Comparison of ENCODE assay signal across 17 mouse cellular contexts in the genomic region with DNA sequence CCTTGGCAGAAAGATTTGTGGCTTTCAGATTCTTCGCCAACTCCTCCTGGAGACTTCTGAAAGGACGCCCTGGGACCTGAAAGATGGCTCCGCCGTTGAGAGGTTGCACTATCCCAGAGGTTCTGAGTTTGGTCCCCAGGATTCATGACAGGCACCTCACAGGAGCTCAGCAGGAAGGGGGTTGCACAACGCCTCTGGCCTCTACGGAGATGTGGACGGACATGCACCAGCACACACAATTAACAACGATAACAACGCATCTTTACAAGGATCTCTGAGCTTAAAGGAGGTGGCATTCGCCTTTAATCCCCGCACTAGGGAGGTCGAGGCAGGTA. TPM values are rescaled to one million over a fixed set of nuclear protein-coding genes. Genes with fewer than 3 reads are reported as not detected.
DNase-seq lines count a peak whose midpoint lies in the region; ATAC-seq lines count a peak whose summit lies in the region.
"Had no signal": no experiment of that assay in that cellular context is flagged by ENCODE, and none has a peak within 500 bp of the region (broad histone marks: within the 10 kb centered on the region; RNA-seq: fewer than 3 reads in every experiment).

No protein-coding gene starts in this region.

- peaks cover 49% of the 10 kb centered on the region for H3K4me1 ChIP-seq in kidney, embryonic 14.5 days (ENCODE audit: control insufficient read depth, insufficient read depth, low read length)
- peaks cover 66% of the 10 kb centered on the region for H3K4me1 ChIP-seq in limb, embryonic 10.5 days
- H3K4me1 ChIP-seq in stomach, embryonic 14.5 days (ENCODE audit: control insufficient read depth, insufficient read depth, low read length) = peaks cover 28% of the 10 kb centered on the region
- no peaks in the 10 kb centered on the region for H3K4me1 ChIP-seq in midbrain, embryonic 15.5 days
- H3K4me1 ChIP-seq in forebrain, embryonic 13.5 days = peaks cover 9% of the 10 kb centered on the region; the same call in 1 of the 2 replicates

- DNase-seq in kidney, postnatal 36 days = no peak
- peak; percentile 2 for DNase-seq in right cerebral cortex, postnatal 25 days
- DNase-seq in right cerebral cortex, adult 18-20 months = no peak
- DNase-seq in limb, embryonic 10.5 days (ENCODE audit: low spot score) = no peak
- DNase-seq: adrenal gland, adult 2 months; cerebellum, adult 18-20 months; lung, postnatal 14 days had no signal

- 65% methylated on average over 12 of the region's 12 CpGs for WGBS in kidney, embryonic 14.5 days
- 88% methylated on average over 12 of the region's 12 CpGs for WGBS in limb, embryonic 10.5 days
- WGBS in stomach, embryonic 14.5 days = 87% methylated on average over 12 of the region's 12 CpGs
- WGBS in midbrain, embryonic 15.5 days = 85% methylated on average over 12 of the region's 12 CpGs
- WGBS in forebrain, embryonic 13.5 days = 90% methylated on average over 12 of the region's 12 CpGs

- H3K27ac ChIP-seq in kidney, embryonic 14.5 days (ENCODE audit: low read depth, low read length) = peak overlapping the region; percentile 93
- H3K27ac ChIP-seq in limb, embryonic 10.5 days = 0 out of 2 replicates have a peak overlapping the region, but pooled peaks have one; percentile 61
- H3K27ac ChIP-seq in stomach, embryonic 14.5 days (ENCODE audit: low read length) = peak overlapping the region; percentile 90; the same call in 1 of the 2 replicates
- H3K27ac ChIP-seq in midbrain, embryonic 15.5 days = no peak overlapping the region
- H3K27ac ChIP-seq in forebrain, embryonic 13.5 days = no peak overlapping the region
- H3K27ac ChIP-seq: embryonic facial prominence, embryonic 15.5 days; hindbrain, embryonic 15.5 days; layer of hippocampus, adult 2 months; limb, embryonic 12.5 days had no signal

- H3K27me3 ChIP-seq in kidney, embryonic 14.5 days (ENCODE audit: control insufficient read depth, insufficient read depth, low read length) = no peaks in the 10 kb centered on the region
- peaks cover 43% of the 10 kb centered on the region for H3K27me3 ChIP-seq in limb, embryonic 10.5 days (ENCODE audit: low read depth, poor library complexity, severe bottlenecking)
- no peaks in the 10 kb centered on the region for H3K27me3 ChIP-seq in stomach, embryonic 14.5 days (ENCODE audit: control insufficient read depth, insufficient read depth, low read length)
- H3K27me3 ChIP-seq in midbrain, embryonic 15.5 days (replicated peaks) = no peaks in the 10 kb centered on the region
- H3K27me3 ChIP-seq in forebrain, embryonic 13.5 days = peaks cover 13% of the 10 kb centered on the region
- H3K27me3 ChIP-seq: hindbrain, embryonic 15.5 days had no signal

- H3K9ac ChIP-seq in kidney, embryonic 14.5 days (ENCODE audit: low read depth, low read length) = no peak overlapping the region; the same call in 1 of the 2 replicates
- H3K9ac ChIP-seq in stomach, embryonic 14.5 days (replicated peaks; ENCODE audit: low read depth, low read length) = no peak overlapping the region
- no peak overlapping the region for H3K9ac ChIP-seq in midbrain, embryonic 15.5 days
- no peak overlapping the region for H3K9ac ChIP-seq in forebrain, embryonic 13.5 days
- H3K9ac ChIP-seq: embryonic facial prominence, embryonic 15.5 days; hindbrain, embryonic 15.5 days; limb, embryonic 12.5 days had no signal

- no peaks in the 10 kb centered on the region for H3K36me3 ChIP-seq in kidney, embryonic 14.5 days (ENCODE audit: control insufficient read depth, insufficient read depth, low read length)
- no peaks in the 10 kb centered on the region for H3K36me3 ChIP-seq in limb, embryonic 10.5 days
- no peaks in the 10 kb centered on the region for H3K36me3 ChIP-seq in stomach, embryonic 14.5 days (ENCODE audit: control insufficient read depth, insufficient read depth, low read length)
- no peaks in the 10 kb centered on the region for H3K36me3 ChIP-seq in midbrain, embryonic 15.5 days (replicated peaks)
- H3K36me3 ChIP-seq in forebrain, embryonic 13.5 days (ENCODE audit: poor library complexity, severe bottlenecking) = no peaks in the 10 kb centered on the region
- H3K36me3 ChIP-seq: embryonic facial prominence, embryonic 15.5 days; G1E; hindbrain, embryonic 15.5 days; limb, embryonic 12.5 days had no signal

- no peak overlapping the region for H3K4me3 ChIP-seq in kidney, embryonic 14.5 days (ENCODE audit: low read length)
- no peak overlapping the region for H3K4me3 ChIP-seq in limb, embryonic 10.5 days
- H3K4me3 ChIP-seq in stomach, embryonic 14.5 days (ENCODE audit: low read depth, low read length) = no peak overlapping the region
- no peak overlapping the region for H3K4me3 ChIP-seq in midbrain, embryonic 15.5 days
- no peak overlapping the region for H3K4me3 ChIP-seq in forebrain, embryonic 13.5 days
- H3K4me3 ChIP-seq: embryonic facial prominence, embryonic 15.5 days; hindbrain, embryonic 15.5 days; layer of hippocampus, adult 2 months; limb, embryonic 12.5 days had no signal

- H3K9me3 ChIP-seq in kidney, embryonic 14.5 days (ENCODE audit: control insufficient read depth, low read length) = no peaks in the 10 kb centered on the region
- H3K9me3 ChIP-seq in limb, embryonic 10.5 days (replicated peaks) = no peaks in the 10 kb centered on the region
- H3K9me3 ChIP-seq in stomach, embryonic 14.5 days (ENCODE audit: control insufficient read depth, low read depth, low read length) = no peaks in the 10 kb centered on the region
- H3K9me3 ChIP-seq in midbrain, embryonic 15.5 days = no peaks in the 10 kb centered on the region
- no peaks in the 10 kb centered on the region for H3K9me3 ChIP-seq in forebrain, embryonic 13.5 days (replicated peaks)
- H3K9me3 ChIP-seq: embryonic facial prominence, embryonic 15.5 days; G1E; hindbrain, embryonic 15.5 days; limb, embryonic 12.5 days had no signal

- ATAC-seq in kidney, embryonic 14.5 days (ENCODE audit: low FRiP score, low TSS enrichment) = no peak
- no peak for ATAC-seq in stomach, embryonic 14.5 days (ENCODE audit: insufficient number of reproducible peaks, insufficient read depth, low FRiP score, low read depth)
- ATAC-seq in midbrain, embryonic 15.5 days (replicated peaks) = no peak
- ATAC-seq in forebrain, embryonic 13.5 days = no peak

- H3K4me2 ChIP-seq in kidney, embryonic 14.5 days (replicated peaks; ENCODE audit: low read depth, low read length) = no peak overlapping the region
- H3K4me2 ChIP-seq in stomach, embryonic 14.5 days (replicated peaks; ENCODE audit: low read depth, low read length) = no peak overlapping the region
- H3K4me2 ChIP-seq in midbrain, embryonic 15.5 days = no peak overlapping the region
- no peak overlapping the region for H3K4me2 ChIP-seq in forebrain, embryonic 13.5 days
- H3K4me2 ChIP-seq: embryonic facial prominence, embryonic 15.5 days; heart, embryonic 11.5 days; hindbrain, embryonic 15.5 days; limb, embryonic 12.5 days had no signal

RNA-seq across cellular contexts. Expression of gene Zfp36l2, which starts 29.3 kb away (rescaled TPM):
- polyA plus RNA-seq in kidney, embryonic 14.5 days (2014; fragmentation: Nextera tagmentation; extraction: Ambion mirVana) = 22.5 and 24.3 TPM in 2 replicates
- 13.4 and 14.2 TPM in 2 replicates for polyA plus RNA-seq in limb, embryonic 10.5 days (2016; fragmentation: Nextera tagmentation; extraction: Ambion mirVana)
- 31.2 and 33.2 TPM in 2 replicates for polyA plus RNA-seq in stomach, embryonic 14.5 days (2014; fragmentation: Nextera tagmentation; extraction: Ambion mirVana)
- 4.0 and 4.4 TPM in 2 replicates for polyA plus RNA-seq in midbrain, embryonic 15.5 days (2015; fragmentation: Nextera tagmentation; extraction: Ambion mirVana)
- 4.9 and 5.0 TPM in 2 replicates for polyA plus RNA-seq in forebrain, embryonic 13.5 days (2015; fragmentation: Nextera tagmentation; extraction: Ambion mirVana)

Comparison
In these comparisons a context has a peak if more than half of its experiments do, and no peak if none do; other contexts are left out.
1. H3K27ac ChIP-seq: peak in kidney, embryonic 14.5 days (single experiment), limb, embryonic 10.5 days (single experiment) and stomach, embryonic 14.5 days (single experiment); none in midbrain, embryonic 15.5 days (single experiment) and forebrain, embryonic 13.5 days (single experiment).